Mouse (Mus musculus) embryonic facial prominence, embryonic 11.5 days (tissue): ENCODE measurements around the gene Ptprd. TPM values are rescaled to one million over a fixed set of nuclear protein-coding genes. Genes with fewer than 3 reads are reported as not detected.
A peak's percentile ranks its signal among the peaks of the same experiment; 100 is the strongest.

Experiments used
- ATAC-seq: fragments of 200-750 bp; cut with Nextera tagmentation; replicated peaks from 2 replicates; pipeline ENCODE4 v1.8.0; 2017; ENCODE audit warnings: low read depth; ENCODE audit not compliant: insufficient number of reproducible peaks, low FRiP score, low TSS enrichment
- DNase-seq: peaks from one replicate; pipeline ENCODE4 v3.0.0-alpha.2; 2015; ENCODE audit warnings: low spot score
- H3K27ac ChIP-seq: fragments of 300-500 bp; sonication (generic); replicated peaks from 2 replicates; pipeline ENCODE4 v1.5.1; 2014; ENCODE audit warnings: mild to moderate bottlenecking, low read depth, low read length, control low read depth
- H3K27me3 ChIP-seq: fragments of 300-500 bp; sonication (generic); 2 replicates; pipeline ENCODE4 v1.6.1; 2014; ENCODE audit warnings: mild to moderate bottlenecking, low read length, moderate library complexity, mixed read lengths; ENCODE audit not compliant: control insufficient read depth, insufficient read depth
- H3K36me3 ChIP-seq: fragments of 300-500 bp; sonication (generic); replicated peaks from 2 replicates; pipeline ENCODE4 v1.6.1; 2014; ENCODE audit warnings: low read depth, mild to moderate bottlenecking, low read length, moderate library complexity, mixed read lengths; ENCODE audit not compliant: control insufficient read depth, insufficient read depth
- H3K4me1 ChIP-seq: fragments of 300-500 bp; sonication (generic); 2 replicates; pipeline ENCODE4 v1.6.1; 2014; ENCODE audit warnings: low read length, mixed read lengths; ENCODE audit not compliant: control insufficient read depth, insufficient read depth
- H3K4me2 ChIP-seq: fragments of 300-500 bp; sonication (generic); 2 replicates; pipeline ENCODE4 v1.6.1; 2014; ENCODE audit warnings: low read depth, mild to moderate bottlenecking, control low read depth, low read length, moderate library complexity
- H3K4me3 ChIP-seq: fragments of 300-500 bp; sonication (generic); 2 replicates; pipeline ENCODE4 v1.5.1; 2014; ENCODE audit warnings: low read depth, low read length, control low read depth
- H3K9ac ChIP-seq: fragments of 300-500 bp; sonication (generic); replicated peaks from 2 replicates; pipeline ENCODE4 v1.6.1; 2014; ENCODE audit warnings: mild to moderate bottlenecking, control low read depth, low read length
- H3K9me3 ChIP-seq: fragments of 300-500 bp; sonication (generic); replicated peaks from 2 replicates; pipeline ENCODE4 v1.6.1; 2016; ENCODE audit warnings: mild to moderate bottlenecking, low read length, inconsistent platforms, mixed read lengths; ENCODE audit not compliant: control insufficient read depth
- WGBS: fragments of 180-500 bp; shearing (Covaris S2); extraction: QIAGEN DNeasy Blood & Tissue Kit; methylation state at CpG from one replicate; pipeline ENCODE4 v1.1.7; 2014; 5-methylcytosine and 5-hydroxymethylcytosine counted together
- polyA plus RNA-seq: library from polyadenylated mRNA; unstranded; fragments of >200 nt; fragmentation: Nextera tagmentation; extraction: Ambion mirVana; gene quantifications from 2 replicates; pipeline ENCODE4 v1.2.1, GENCODE M21; 2014

Gene Ptprd
- polyA plus RNA-seq, result 19.9 and 20.5 TPM in 2 replicates

DNA sequence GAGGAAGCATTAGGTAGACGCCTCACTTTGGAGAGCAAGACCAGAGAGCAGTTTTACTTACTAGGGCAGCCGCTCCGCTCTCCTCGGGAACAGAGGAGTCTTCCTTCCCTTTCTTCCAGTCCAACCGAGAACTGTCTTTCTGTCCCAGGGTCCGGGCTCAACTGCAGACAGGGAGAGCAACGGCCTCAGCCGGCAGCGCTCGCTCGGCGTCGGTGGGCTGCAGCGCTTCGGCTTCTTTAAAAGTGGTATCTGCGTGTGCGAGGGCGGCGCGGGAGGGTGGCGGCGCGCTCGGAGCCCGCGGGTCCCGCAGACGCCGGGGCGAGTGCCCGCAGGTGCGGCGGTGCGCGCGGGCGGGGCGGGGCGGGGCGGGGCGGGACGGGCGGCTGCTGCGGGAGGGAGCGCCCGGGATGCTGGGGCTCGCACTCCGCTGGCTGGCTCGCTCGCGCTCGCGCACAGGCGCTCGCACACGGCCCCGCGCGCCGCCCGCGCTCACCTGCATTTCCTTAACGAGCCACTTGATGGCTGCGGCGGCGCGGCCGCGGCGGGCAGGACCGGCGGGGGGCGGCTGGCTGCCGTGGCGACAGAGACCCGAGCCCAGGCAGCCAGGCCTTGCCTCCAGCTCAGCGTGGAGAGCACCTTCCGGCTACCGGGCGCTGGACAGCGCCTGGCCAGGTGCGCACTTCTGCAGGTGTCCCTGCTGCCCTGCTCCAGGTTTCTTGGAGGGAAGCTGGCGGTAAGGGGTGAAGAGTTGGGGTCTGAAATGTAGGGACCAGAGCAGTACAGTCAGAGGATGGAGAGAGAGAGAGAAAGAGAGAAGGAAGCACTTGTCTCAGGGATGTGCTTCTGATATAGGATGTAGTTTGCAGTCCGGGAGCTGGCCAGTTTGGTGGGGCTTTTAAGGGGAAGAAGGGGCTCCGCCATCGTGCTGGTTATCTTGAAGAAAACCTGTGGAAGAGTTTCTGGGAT, at the start of gene Ptprd:
Gene Ptprd, minus strand, starts transcription at position 433 of the 966 bp plus-strand sequence.
- peak; percentile 75 for DNase-seq
- no peak within 1 kb of the TSS for H3K27ac ChIP-seq
- no peaks in the 10 kb centered on the region for H3K36me3 ChIP-seq

DNA sequence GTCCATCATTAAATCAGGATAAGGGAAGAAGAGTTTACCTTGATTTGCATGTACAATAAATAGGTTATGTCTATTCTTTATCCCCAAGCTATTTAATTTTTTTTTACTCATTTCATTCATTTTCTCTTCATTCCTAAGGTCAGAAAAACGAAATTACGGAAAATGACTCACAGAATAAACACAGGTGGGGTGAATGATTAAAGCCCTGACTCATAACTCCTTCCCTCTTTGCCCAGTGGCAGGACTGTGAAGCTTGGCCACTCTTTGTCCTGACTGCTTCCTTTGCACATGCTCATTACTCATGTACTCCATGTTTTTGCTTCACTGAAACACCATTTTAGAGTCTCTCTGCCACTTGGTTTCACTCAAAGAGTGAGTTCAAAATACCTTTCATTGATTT, 24.1 kb upstream of the Ptprd start:
- ATAC-seq, result no peak
- H3K27me3 ChIP-seq, result no peaks in the 10 kb centered on the region

More for the DNA sequence above, at the start of gene Ptprd:
- Histone ChIP-seq H3K4me3 (peak within 1 kb of the TSS; percentile 59), H3K27me3 (peaks cover 6% of the 10 kb centered on the region; the same call in 1 of the 2 replicates), H3K4me1 (no peaks in the 10 kb centered on the region), H3K4me2 (peak within 1 kb of the TSS; percentile 91), H3K9me3 (no peaks in the 10 kb centered on the region), H3K9ac (peak within 1 kb of the TSS; percentile 52)
- under 1% methylated on average over 73 of the region's 86 CpGs for WGBS
- ATAC-seq, result peak; percentile 90

DNA sequence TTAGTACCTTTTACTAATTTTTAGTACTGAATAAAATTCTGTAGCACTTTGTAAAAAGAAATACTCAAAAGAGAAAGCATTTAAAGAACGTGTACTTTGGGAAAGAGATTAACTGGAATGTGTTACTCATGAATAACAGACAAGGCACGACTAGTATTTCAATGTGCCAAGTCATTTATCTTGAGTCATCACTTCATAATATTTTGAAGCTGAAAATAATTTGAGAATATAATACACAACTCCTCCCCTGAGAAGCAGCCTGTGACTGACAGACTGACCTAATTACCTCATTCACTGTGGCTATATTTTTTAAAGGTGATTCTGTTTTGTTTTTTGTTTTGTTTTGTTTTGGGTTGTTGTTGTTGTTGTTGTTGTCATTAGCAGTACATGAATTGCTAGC, 23.6 kb upstream of the Ptprd start:
- Histone ChIP-seq H3K4me3 (no peak overlapping the region), H3K4me2 (no peak overlapping the region), H3K36me3 (no peaks in the 10 kb centered on the region), H3K9ac (no peak overlapping the region), H3K9me3 (no peaks in the 10 kb centered on the region), H3K4me1 (no peaks in the 10 kb centered on the region), H3K27me3 (no peaks in the 10 kb centered on the region), H3K27ac (no peak overlapping the region)
- DNase-seq, result no peak
- 72% methylated on average over 2 of the region's 2 CpGs for WGBS
- no peak for ATAC-seq

More for the DNA sequence above, 24.1 kb upstream of the Ptprd start:
- no peaks in the 10 kb centered on the region for H3K4me1 ChIP-seq
- H3K27ac ChIP-seq, result no peak overlapping the region
- H3K9me3 ChIP-seq, result no peaks in the 10 kb centered on the region
- no peaks in the 10 kb centered on the region for H3K36me3 ChIP-seq
- DNase-seq, result no peak
- H3K4me3 ChIP-seq, result no peak overlapping the region
- no peak overlapping the region for H3K4me2 ChIP-seq
- 73% methylated on average over 2 of the region's 2 CpGs for WGBS
- H3K9ac ChIP-seq, result no peak overlapping the region

DNA sequence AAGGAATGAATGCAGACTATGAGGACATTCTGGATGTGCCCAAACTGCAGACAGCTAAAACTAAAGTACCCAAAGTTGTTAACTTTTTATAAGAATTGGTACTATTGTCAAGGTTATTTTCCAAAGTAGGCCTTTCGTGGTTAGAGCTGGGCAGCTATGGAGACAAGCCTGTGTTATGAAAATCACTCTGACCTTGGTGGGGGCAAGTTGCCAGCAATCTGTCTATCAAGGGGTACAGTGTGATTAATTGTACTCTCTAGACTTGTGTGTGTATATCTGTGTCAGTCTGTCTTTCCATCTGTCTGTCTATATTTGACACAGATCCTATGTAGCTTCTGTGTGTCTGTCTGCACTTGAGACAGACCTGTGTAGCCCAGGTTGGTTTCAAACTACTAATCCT, 22.9 kb upstream of the Ptprd start:
- Histone ChIP-seq H3K4me1 (no peaks in the 10 kb centered on the region), H3K36me3 (no peaks in the 10 kb centered on the region), H3K4me3 (no peak overlapping the region), H3K27ac (no peak overlapping the region), H3K27me3 (no peaks in the 10 kb centered on the region), H3K9ac (no peak overlapping the region), H3K9me3 (no peaks in the 10 kb centered on the region), H3K4me2 (no peak overlapping the region)
- ATAC-seq (no peak), DNase-seq (no peak)
- WGBS, result 80% methylated on average over 1 of the region's 1 CpGs

DNA sequence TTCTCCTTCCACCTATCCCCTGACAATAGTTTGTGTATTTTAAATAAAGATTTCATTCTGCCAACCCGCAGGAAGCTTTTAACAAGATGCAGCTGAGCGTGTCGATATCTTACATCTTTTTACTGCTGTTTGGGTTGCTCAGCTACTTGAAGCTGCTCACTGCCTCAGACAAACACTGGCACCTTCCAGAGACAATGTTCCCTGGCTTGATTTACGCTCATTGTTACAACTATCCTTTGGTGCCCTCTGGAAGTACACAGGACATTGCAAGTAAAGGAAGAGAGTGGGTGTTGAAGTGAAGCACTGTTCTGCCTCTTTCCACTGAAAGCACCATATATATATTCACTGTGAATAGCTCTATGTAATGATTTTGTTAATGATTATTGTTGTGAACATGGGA, 2.2 kb upstream of the Ptprd start:
- Histone ChIP-seq H3K4me1 (no peaks in the 10 kb centered on the region), H3K27me3 (peaks cover 6% of the 10 kb centered on the region; the same call in 1 of the 2 replicates), H3K4me2 (no peak overlapping the region), H3K9me3 (no peaks in the 10 kb centered on the region), H3K9ac (no peak overlapping the region), H3K27ac (no peak overlapping the region), H3K36me3 (no peaks in the 10 kb centered on the region), H3K4me3 (no peak overlapping the region)
- WGBS, result 69% methylated on average over 4 of the region's 4 CpGs
- DNase-seq (no peak), ATAC-seq (no peak)

DNA sequence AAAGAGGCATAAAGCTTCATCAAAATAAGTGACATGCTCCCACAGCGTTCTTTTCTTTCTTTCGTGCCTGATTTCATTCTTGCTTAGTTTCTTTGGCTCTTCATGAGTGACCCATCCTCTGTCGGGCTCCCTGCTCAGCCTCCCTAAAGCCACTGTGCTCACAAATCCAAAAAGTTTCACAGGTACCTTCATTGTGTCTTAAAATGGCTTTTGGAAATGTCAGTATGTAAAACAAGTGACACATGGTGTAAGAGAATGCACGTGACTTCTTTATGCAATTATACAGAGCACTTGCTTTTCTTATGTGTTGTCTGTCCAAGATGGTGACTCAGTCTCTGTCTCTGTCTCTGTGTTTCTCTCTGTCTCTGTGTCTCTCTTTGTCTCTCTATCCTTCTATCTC, 1.2 kb upstream of the Ptprd start:
- no peak overlapping the region for H3K4me2 ChIP-seq
- WGBS, result 78% methylated on average over 4 of the region's 4 CpGs
- no peak for ATAC-seq

DNA sequence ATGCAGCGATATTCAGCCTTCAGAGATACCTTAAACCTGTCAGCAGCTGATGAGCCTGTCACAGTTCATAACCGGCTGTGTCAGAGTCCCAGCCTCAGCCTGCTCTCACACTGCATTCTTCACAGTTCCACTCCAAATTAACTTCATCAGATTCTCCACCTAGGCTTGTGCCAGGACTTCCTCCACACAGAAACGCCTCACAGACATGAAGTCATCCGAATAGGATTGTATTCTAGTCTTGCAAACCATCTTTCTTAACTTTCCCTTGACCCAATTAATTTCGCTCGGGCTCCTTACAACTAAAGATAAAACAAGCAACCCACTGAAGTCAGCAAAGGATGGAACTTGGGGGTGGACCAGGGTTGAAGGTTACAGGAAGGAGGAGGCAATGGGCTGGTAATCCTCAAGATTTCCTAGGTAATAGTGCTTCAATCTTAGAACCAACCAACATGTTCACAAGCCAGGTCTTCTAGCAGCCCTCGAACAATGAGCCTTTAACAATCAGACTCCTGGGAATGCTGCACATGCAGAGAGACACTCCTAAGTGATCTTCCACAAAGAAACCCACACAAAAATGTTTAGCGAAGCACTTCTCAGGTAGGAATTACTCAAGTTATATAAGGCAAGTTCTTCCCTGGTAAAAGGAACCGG, 758 bp downstream of the Ptprd start:
- H3K27ac ChIP-seq, result no peak overlapping the region
- H3K36me3 ChIP-seq, result no peaks in the 10 kb centered on the region
- H3K9ac ChIP-seq, result no peak overlapping the region
- 0 out of 2 replicates have a peak, but pooled peaks have one; percentile 20 for ATAC-seq
- H3K9me3 ChIP-seq, result no peaks in the 10 kb centered on the region
- WGBS, result 31% methylated on average over 9 of the region's 9 CpGs
- peaks cover 6% of the 10 kb centered on the region; the same call in 1 of the 2 replicates for H3K27me3 ChIP-seq
- H3K4me2 ChIP-seq, result peak overlapping the region; percentile 91
- H3K4me1 ChIP-seq, result no peaks in the 10 kb centered on the region
- DNase-seq, result peak; percentile 6
- peak overlapping the region; percentile 59 for H3K4me3 ChIP-seq

More for the DNA sequence above, 1.2 kb upstream of the Ptprd start:
- H3K36me3 ChIP-seq, result no peaks in the 10 kb centered on the region
- H3K9ac ChIP-seq, result no peak overlapping the region
- no peak overlapping the region for H3K4me3 ChIP-seq
- no peaks in the 10 kb centered on the region for H3K4me1 ChIP-seq
- no peak overlapping the region for H3K27ac ChIP-seq
- H3K9me3 ChIP-seq, result no peaks in the 10 kb centered on the region
- no peak for DNase-seq
- peaks cover 6% of the 10 kb centered on the region; the same call in 1 of the 2 replicates for H3K27me3 ChIP-seq

DNA sequence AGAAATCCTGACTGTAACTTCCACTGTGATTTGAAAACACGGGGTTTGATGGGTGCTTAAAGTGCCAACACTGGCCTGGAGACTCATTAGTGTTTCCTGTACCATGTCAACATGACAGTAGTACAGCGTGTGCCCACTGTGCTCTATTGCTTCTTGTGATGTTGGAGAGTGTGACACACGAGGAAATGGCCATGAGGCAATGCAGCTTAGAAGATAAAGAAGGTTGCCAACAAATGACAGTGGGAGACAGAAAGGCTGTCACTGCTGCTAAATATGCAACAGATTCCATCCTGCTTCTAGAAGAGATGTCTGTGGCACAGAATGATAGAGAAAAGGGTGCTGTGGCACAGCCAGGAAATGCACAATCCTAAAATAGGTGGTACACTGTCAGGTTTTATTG, 6.7 kb downstream of the Ptprd start:
- Histone ChIP-seq H3K4me1 (no peaks in the 10 kb centered on the region), H3K27ac (no peak overlapping the region), H3K4me3 (no peak overlapping the region), H3K27me3 (no peaks in the 10 kb centered on the region), H3K9ac (no peak overlapping the region), H3K36me3 (no peaks in the 10 kb centered on the region), H3K9me3 (no peaks in the 10 kb centered on the region), H3K4me2 (no peak overlapping the region)
- DNase-seq, result no peak
- 67% methylated on average over 3 of the region's 3 CpGs for WGBS
- ATAC-seq, result no peak
